Mouse (Mus musculus) small intestine, adult 2 months (tissue): ENCODE measurements around the gene Ropn1.

Source experiments
- CTCF ChIP-seq: fragments of 200-500 bp; IDR thresholded peaks from 2 replicates; pipeline ENCODE4 v1.5.1; 2012; ENCODE audit warnings: low read depth, mild to moderate bottlenecking, control low read depth, inconsistent platforms, low read length, moderate library complexity, mixed read lengths; ENCODE audit not compliant: insufficient replicate concordance, insufficient read length; ENCODE audit errors: extremely low read depth
- POLR2A ChIP-seq: fragments of 200-500 bp; IDR thresholded peaks from 2 replicates; pipeline ENCODE4 v1.6.1; 2012; ENCODE audit warnings: low read depth, mild to moderate bottlenecking, control low read depth, inconsistent platforms, low read length, moderate library complexity

DNA sequence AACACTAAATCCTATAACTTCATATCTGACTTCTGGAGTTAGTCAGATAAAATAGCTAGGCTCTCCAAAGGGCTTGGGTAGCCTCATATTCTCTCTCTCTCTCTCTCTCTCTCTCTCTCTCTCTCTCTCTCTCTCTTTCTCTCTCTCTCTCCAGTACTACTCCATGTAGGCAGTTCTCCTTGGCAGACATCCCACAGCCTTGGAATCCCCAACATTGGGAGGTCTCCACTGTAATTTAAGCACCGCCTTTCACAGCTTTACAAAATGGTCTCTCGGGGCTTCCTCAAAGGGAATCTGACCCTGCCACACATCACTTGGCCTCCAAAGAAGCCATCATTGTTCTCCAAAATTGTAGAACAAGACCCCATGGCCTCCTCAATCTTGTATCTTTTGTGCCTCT lies 22.1 kb upstream of the Ropn1 start:
- no peak for TF ChIP-seq CTCF
- no peak for TF ChIP-seq POLR2A
